ENCODE assay signal across 23 mouse cellular contexts in the genomic region with DNA sequence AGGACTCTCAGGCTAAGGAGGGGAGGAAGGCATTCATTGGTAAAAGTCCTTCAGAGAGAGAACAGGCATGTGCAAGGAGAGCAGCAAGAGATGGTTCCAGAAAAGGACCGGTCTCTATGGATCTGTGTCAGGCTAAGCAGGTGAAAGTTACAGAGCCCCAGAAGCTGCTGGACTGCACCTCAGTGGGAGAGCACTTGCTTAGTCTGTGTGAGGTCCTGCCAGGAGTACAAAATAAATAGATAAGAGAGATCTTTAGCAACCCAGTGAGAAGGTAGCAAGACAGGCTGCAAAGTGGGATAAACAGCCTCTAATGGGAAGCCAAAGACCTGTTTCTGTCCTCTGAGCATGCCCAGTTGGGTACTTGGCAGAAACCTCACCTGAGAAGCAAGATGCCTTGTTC.
A peak's percentile ranks its signal among the peaks of the same experiment; 100 is the strongest.
DNase-seq lines count a peak whose midpoint lies in the region; ATAC-seq and TF ChIP-seq lines count a peak whose summit lies in the region.
"Had no signal": no experiment of that assay in that cellular context is flagged by ENCODE, and none has a peak within 500 bp of the region (broad histone marks: within the 10 kb centered on the region; RNA-seq: fewer than 3 reads in every experiment).

No protein-coding gene starts in this region.

- no peak for TF ChIP-seq EP300 in stomach, postnatal 0 days (optimal IDR thresholded peaks at IDR 0.05)

- DNase-seq in layer of hippocampus, adult 2 months (ENCODE audit: low spot score in 2 of 2) = no peak
- DNase-seq in layer of hippocampus, postnatal 10 days (ENCODE audit: low spot score in 2 of 2) = no peak
- no peak for DNase-seq in lung, embryonic 14.5 days
- no peak for DNase-seq in lung, postnatal 10 days
- peak; percentile 60 for DNase-seq in midbrain, embryonic 11.5 days (ENCODE audit: low spot score, missing footprints)
- DNase-seq in midbrain, embryonic 14.5 days = no peak
- no peak for DNase-seq in stomach, postnatal 0 days (ENCODE audit: low spot score)
- DNase-seq: adrenal gland, adult 8-10 months; adrenal gland, postnatal 36 days; cerebellum, adult 11 months; cerebellum, adult 8-10 months; cerebellum, postnatal 14 days; gastrocnemius, postnatal 36 days; heart, adult 18-20 months; heart, postnatal 10 days; heart, postnatal 4 days had no signal

- WGBS in lung, embryonic 14.5 days = 73% methylated on average over 1 of the region's 1 CpGs
- 100% methylated on average over 1 of the region's 1 CpGs for WGBS in midbrain, embryonic 11.5 days
- 97% methylated on average over 1 of the region's 1 CpGs for WGBS in midbrain, embryonic 14.5 days
- WGBS in stomach, postnatal 0 days = 74% methylated on average over 1 of the region's 1 CpGs

- no peaks in the 10 kb centered on the region for H3K9me3 ChIP-seq in lung, embryonic 14.5 days (ENCODE audit: low read depth, low read length)
- H3K9me3 ChIP-seq in midbrain, embryonic 11.5 days (ENCODE audit: control insufficient read depth, low read length) = no peaks in the 10 kb centered on the region
- no peaks in the 10 kb centered on the region for H3K9me3 ChIP-seq in midbrain, embryonic 14.5 days (ENCODE audit: control insufficient read depth, low read length)
- H3K9me3 ChIP-seq in stomach, postnatal 0 days (ENCODE audit: control insufficient read depth, low read length) = no peaks in the 10 kb centered on the region
- H3K9me3 ChIP-seq: embryonic facial prominence, embryonic 15.5 days; forebrain, embryonic 10.5 days; forebrain, embryonic 15.5 days; G1E; heart, embryonic 10.5 days had no signal

- peak overlapping the region; percentile 29 for H3K27ac ChIP-seq in layer of hippocampus, adult 2 months
- H3K27ac ChIP-seq in lung, embryonic 14.5 days (ENCODE audit: low read depth) = no peak overlapping the region
- no peak overlapping the region for H3K27ac ChIP-seq in midbrain, embryonic 11.5 days (ENCODE audit: low read depth, low read length)
- H3K27ac ChIP-seq in midbrain, embryonic 14.5 days (replicated peaks; ENCODE audit: low read depth, low read length) = no peak overlapping the region
- no peak overlapping the region for H3K27ac ChIP-seq in stomach, postnatal 0 days (replicated peaks)
- H3K27ac ChIP-seq: embryonic facial prominence, embryonic 15.5 days; forebrain, embryonic 10.5 days; forebrain, embryonic 15.5 days had no signal

- TF ChIP-seq CTCF in layer of hippocampus, adult 2 months (conservative IDR thresholded peaks at IDR 0.05) = no peak
- TF ChIP-seq CTCF in lung, embryonic 14.5 days (IDR thresholded peaks at IDR 0.05; ENCODE audit: low read depth) = no peak
- no peak for TF ChIP-seq CTCF in stomach, postnatal 0 days (IDR thresholded peaks at IDR 0.05; ENCODE audit: low read depth)

- no peak overlapping the region for H3K4me3 ChIP-seq in layer of hippocampus, adult 2 months
- H3K4me3 ChIP-seq in lung, embryonic 14.5 days (ENCODE audit: low read depth, low read length) = no peak overlapping the region
- no peak overlapping the region for H3K4me3 ChIP-seq in midbrain, embryonic 11.5 days (ENCODE audit: low read depth, low read length)
- H3K4me3 ChIP-seq in midbrain, embryonic 14.5 days (replicated peaks; ENCODE audit: low read depth, low read length) = no peak overlapping the region
- H3K4me3 ChIP-seq in stomach, postnatal 0 days (ENCODE audit: low read depth, low read length) = no peak overlapping the region
- H3K4me3 ChIP-seq: embryonic facial prominence, embryonic 15.5 days; erythroblast, embryonic 14.5 days; forebrain, embryonic 10.5 days; forebrain, embryonic 15.5 days; heart, embryonic 10.5 days had no signal

- no peak overlapping the region for H3K9ac ChIP-seq in lung, embryonic 14.5 days
- H3K9ac ChIP-seq in midbrain, embryonic 11.5 days (ENCODE audit: low read length) = no peak overlapping the region
- H3K9ac ChIP-seq in midbrain, embryonic 14.5 days (replicated peaks; ENCODE audit: low read length) = no peak overlapping the region
- H3K9ac ChIP-seq in stomach, postnatal 0 days (ENCODE audit: low read length) = no peak overlapping the region
- H3K9ac ChIP-seq: embryonic facial prominence, embryonic 15.5 days; forebrain, embryonic 15.5 days had no signal

- peaks cover 12% of the 10 kb centered on the region; the same call in 1 of the 2 replicates for H3K36me3 ChIP-seq in lung, embryonic 14.5 days (ENCODE audit: insufficient read depth)
- no peaks in the 10 kb centered on the region for H3K36me3 ChIP-seq in midbrain, embryonic 11.5 days (ENCODE audit: control insufficient read depth, insufficient read depth, low read length)
- H3K36me3 ChIP-seq in midbrain, embryonic 14.5 days (ENCODE audit: control insufficient read depth, insufficient read depth, low read length) = no peaks in the 10 kb centered on the region
- no peaks in the 10 kb centered on the region for H3K36me3 ChIP-seq in stomach, postnatal 0 days (ENCODE audit: control insufficient read depth, insufficient read depth, low read length)
- H3K36me3 ChIP-seq: forebrain, embryonic 15.5 days had no signal

- peak; percentile 12; the same call in 1 of the 2 replicates for ATAC-seq in lung, embryonic 14.5 days (ENCODE audit: insufficient read depth)
- no peak for ATAC-seq in midbrain, embryonic 11.5 days (ENCODE audit: low FRiP score)
- ATAC-seq in midbrain, embryonic 14.5 days (ENCODE audit: low FRiP score, low TSS enrichment) = no peak
- no peak for ATAC-seq in stomach, postnatal 0 days (ENCODE audit: low FRiP score, low TSS enrichment)
- ATAC-seq: CD4-positive, CD25-positive, alpha-beta regulatory T cell, adult 4 months had no signal

- H3K4me1 ChIP-seq in lung, embryonic 14.5 days (ENCODE audit: insufficient read depth) = no peaks in the 10 kb centered on the region; the same call in 1 of the 2 replicates
- H3K4me1 ChIP-seq in midbrain, embryonic 11.5 days (ENCODE audit: control insufficient read depth, insufficient read depth, low read length) = no peaks in the 10 kb centered on the region
- no peaks in the 10 kb centered on the region for H3K4me1 ChIP-seq in midbrain, embryonic 14.5 days (ENCODE audit: control insufficient read depth, insufficient read depth, low read length)
- H3K4me1 ChIP-seq in stomach, postnatal 0 days (replicated peaks; ENCODE audit: control insufficient read depth, insufficient read depth) = no peaks in the 10 kb centered on the region
- H3K4me1 ChIP-seq: forebrain, embryonic 10.5 days had no signal

- no peak overlapping the region for H3K4me2 ChIP-seq in lung, embryonic 14.5 days
- no peak overlapping the region for H3K4me2 ChIP-seq in midbrain, embryonic 11.5 days
- H3K4me2 ChIP-seq in midbrain, embryonic 14.5 days (ENCODE audit: low read length) = no peak overlapping the region
- no peak overlapping the region for H3K4me2 ChIP-seq in stomach, postnatal 0 days (replicated peaks; ENCODE audit: low read depth)
- H3K4me2 ChIP-seq: embryonic facial prominence, embryonic 15.5 days; forebrain, embryonic 15.5 days had no signal

- no peaks in the 10 kb centered on the region for H3K27me3 ChIP-seq in lung, embryonic 14.5 days (ENCODE audit: insufficient read depth, low read length)
- no peaks in the 10 kb centered on the region for H3K27me3 ChIP-seq in midbrain, embryonic 11.5 days (ENCODE audit: control insufficient read depth, insufficient read depth, low read length)
- no peaks in the 10 kb centered on the region for H3K27me3 ChIP-seq in midbrain, embryonic 14.5 days (ENCODE audit: control insufficient read depth, insufficient read depth, low read length)
- no peaks in the 10 kb centered on the region for H3K27me3 ChIP-seq in stomach, postnatal 0 days (ENCODE audit: control insufficient read depth, insufficient read depth, low read length)
- H3K27me3 ChIP-seq: embryonic facial prominence, embryonic 15.5 days; forebrain, embryonic 15.5 days had no signal
